Mouse (Mus musculus) cerebellum, adult 2 months (tissue): ENCODE data around the gene AI854703. TPM values are rescaled to one million over a fixed set of nuclear protein-coding genes. Genes with fewer than 3 reads are reported as not detected.

Experiments
- DNase-seq, 2 experiments: peaks; one replicate each; pipeline ENCODE4 v3.0.0; 2021
- H3K27ac ChIP-seq: fragments of 200-500 bp; 2 replicates; pipeline ENCODE4 v1.5.1; 2012; ENCODE audit warnings: low read length, control low read depth, inconsistent platforms; ENCODE audit not compliant: insufficient read depth
- H3K27me3 ChIP-seq: fragments of 200-500 bp; 2 replicates; pipeline ENCODE4 v1.6.1; 2012; ENCODE audit warnings: inconsistent platforms, mild to moderate bottlenecking, low read length, moderate library complexity; ENCODE audit not compliant: control insufficient read depth, insufficient read depth
- H3K4me1 ChIP-seq: fragments of 200-500 bp; 2 replicates; pipeline ENCODE4 v1.6.1; 2011; ENCODE audit warnings: low read length; ENCODE audit not compliant: control insufficient read depth, insufficient read depth
- H3K4me3 ChIP-seq: fragments of 200-500 bp; replicated peaks from 2 replicates; pipeline ENCODE3; 2011; ENCODE audit warnings: mild to moderate bottlenecking, low read depth, low read length, control low read depth; ENCODE audit not compliant: insufficient read depth
- CTCF ChIP-seq: fragments of 200-500 bp; IDR thresholded peaks from 2 replicates; pipeline ENCODE4 v1.5.1; 2011; ENCODE audit warnings: low read depth, mild to moderate bottlenecking, control low read depth, low read length, moderate library complexity, borderline replicate concordance; ENCODE audit not compliant: insufficient read depth
- POLR2A ChIP-seq: fragments of 200-500 bp; IDR thresholded peaks from 2 replicates; pipeline ENCODE4 v1.6.1; 2011; ENCODE audit warnings: low read length, control low read depth, borderline replicate concordance; ENCODE audit not compliant: insufficient read depth
- WGBS: fragments of 180-500 bp; shearing (Covaris S2); methylation state at CpG from one replicate; pipeline ENCODE4 v1.1.7; 2018; 5-methylcytosine and 5-hydroxymethylcytosine counted together
- polyA plus RNA-seq: library from polyadenylated mRNA; depleted of rRNA; stranded (reverse); fragments of >200 nt; gene quantifications from 2 replicates; pipeline ENCODE4 v1.2.3, GENCODE M21; 2012; rRNA removed

The AI854703 gene
- 34.3 and 35.2 TPM in 2 replicates for polyA plus RNA-seq

GRCm38 (mm10) chr6:48626464-48626863, at the start of gene AI854703:
AI854703 (plus strand) TSS chr6:48626764.
- H3K4me3 ChIP-seq, result peak within 1 kb of the TSS; percentile 54
- H3K4me1 ChIP-seq, result peaks cover 13% of the 10 kb centered on the region; the same call in 1 of the 2 replicates
- peak within 1 kb of the TSS; percentile 65 for H3K27ac ChIP-seq
- DNase-seq, result no peak
- WGBS, result 55% methylated on average over 8 of the region's 8 CpGs
- TF ChIP-seq POLR2A (no peak), CTCF (no peak)
- H3K27me3 ChIP-seq, result no peaks in the 10 kb centered on the region

GRCm38 (mm10) chr6:48578736-48579135, 47.8 kb upstream of the AI854703 start:
- H3K4me1 ChIP-seq, result peaks cover 2% of the 10 kb centered on the region; the same call in 1 of the 2 replicates
- H3K4me3 ChIP-seq, result no peak overlapping the region
- WGBS, result 71% methylated on average over 5 of the region's 5 CpGs
- no peaks in the 10 kb centered on the region for H3K27me3 ChIP-seq
- H3K27ac ChIP-seq, result no peak overlapping the region
- DNase-seq, result no peak
- TF ChIP-seq CTCF, result no peak

- peaks cover 2% of the 10 kb centered on the region; the same call in 1 of the 2 replicates for H3K4me1 ChIP-seq
- TF ChIP-seq CTCF (no peak), POLR2A (no peak)
- H3K27me3 ChIP-seq, result no peaks in the 10 kb centered on the region
- 18% methylated on average over 5 of the region's 5 CpGs for WGBS
- H3K4me3 ChIP-seq, result no peak overlapping the region
- H3K27ac ChIP-seq, result peak overlapping the region; percentile 47; the same call in 1 of the 2 replicates
- DNase-seq, result no peak
Measured at GRCm38 (mm10) chr6:48579215-48579648, 47.3 kb upstream of the AI854703 start.

GRCm38 (mm10) chr6:48581257-48581656, 45.3 kb upstream of the AI854703 start:
- no peaks in the 10 kb centered on the region for H3K27me3 ChIP-seq
- TF ChIP-seq CTCF, result no peak
- TF ChIP-seq POLR2A, result no peak
- no peak for DNase-seq
- no peak overlapping the region for H3K4me3 ChIP-seq
- 40% methylated on average over 3 of the region's 3 CpGs for WGBS
- H3K4me1 ChIP-seq, result peaks cover 2% of the 10 kb centered on the region; the same call in 1 of the 2 replicates
- H3K27ac ChIP-seq, result no peak overlapping the region

- Histone ChIP-seq H3K4me1 (peaks cover 2% of the 10 kb centered on the region; the same call in 1 of the 2 replicates), H3K27me3 (no peaks in the 10 kb centered on the region), H3K4me3 (no peak overlapping the region), H3K27ac (no peak overlapping the region)
- DNase-seq, result peak; percentile 38 to 50
- 77% methylated on average over 3 of the region's 3 CpGs for WGBS
- TF ChIP-seq CTCF, result peak; percentile 31; the same call in 1 of the 2 replicates
- no peak for TF ChIP-seq POLR2A
Measured at GRCm38 (mm10) chr6:48582037-48582436, 44.5 kb upstream of the AI854703 start.

- H3K27ac ChIP-seq, result no peak within 1 kb of the TSS
- DNase-seq, result no peak
- 64% methylated on average over 6 of the region's 6 CpGs for WGBS
- H3K27me3 ChIP-seq, result no peaks in the 10 kb centered on the region
- no peaks in the 10 kb centered on the region; the same call in 1 of the 2 replicates for H3K4me1 ChIP-seq
- TF ChIP-seq POLR2A (no peak), CTCF (no peak)
- H3K4me3 ChIP-seq, result no peak within 1 kb of the TSS
Measured at GRCm38 (mm10) chr6:48589194-48589750, 37.3 kb upstream of the AI854703 start, which contains the start of gene Gm45021. Gm45021 (plus strand) TSS chr6:48589610.

GRCm38 (mm10) chr6:48591221-48591845, 35.2 kb upstream of the AI854703 start:
- no peaks in the 10 kb centered on the region for H3K27me3 ChIP-seq
- no peak for DNase-seq
- H3K4me3 ChIP-seq, result no peak overlapping the region
- no peak overlapping the region for H3K27ac ChIP-seq
- TF ChIP-seq CTCF (no peak), POLR2A (no peak)
- 93% methylated on average over 3 of the region's 3 CpGs for WGBS
- peaks cover 4% of the 10 kb centered on the region for H3K4me1 ChIP-seq

GRCm38 (mm10) chr6:48591871-48592270, 34.7 kb upstream of the AI854703 start:
- no peak for DNase-seq
- TF ChIP-seq POLR2A, result no peak
- no peak for TF ChIP-seq CTCF
- Histone ChIP-seq H3K4me1 (peaks cover 4% of the 10 kb centered on the region), H3K27ac (no peak overlapping the region), H3K4me3 (no peak overlapping the region), H3K27me3 (no peaks in the 10 kb centered on the region)
- WGBS, result 96% methylated on average over 6 of the region's 6 CpGs
